Mouse (Mus musculus): ENCODE data around the gene Cadm3. TPM values are rescaled to one million over a fixed set of nuclear protein-coding genes. Genes with fewer than 3 reads are reported as not detected.

Gene Cadm3
- polyA plus RNA-seq, 1 experiment from 2014 or later = 59.8 TPM

Other genes with a start within 250 kb of the Cadm3 start
- gene Olfr1408, start 230.3 kb downstream of the Cadm3 start, polyA plus RNA-seq (2014; fragmentation: Nextera tagmentation; extraction: Ambion mirVana) = not detected in 2 replicates
- not detected in 2 replicates for gene Olfr1406, start 177.1 kb downstream of the Cadm3 start, polyA plus RNA-seq (2014; fragmentation: Nextera tagmentation; extraction: Ambion mirVana)
- gene Olfr218, start 169.9 kb downstream of the Cadm3 start, polyA plus RNA-seq (2014; fragmentation: Nextera tagmentation; extraction: Ambion mirVana) = not detected in 2 replicates
- not detected in 2 replicates for gene Olfr1404, start 155.3 kb downstream of the Cadm3 start, polyA plus RNA-seq (2014; fragmentation: Nextera tagmentation; extraction: Ambion mirVana)
- gene Fcer1a, start 140.5 kb downstream of the Cadm3 start, polyA plus RNA-seq (2014; fragmentation: Nextera tagmentation; extraction: Ambion mirVana) = not detected in 2 replicates
- gene Olfr418, start 101.7 kb downstream of the Cadm3 start, polyA plus RNA-seq (2014; fragmentation: Nextera tagmentation; extraction: Ambion mirVana) = not detected in 2 replicates
- not detected in 2 replicates for gene Mptx2, start 89.9 kb downstream of the Cadm3 start, polyA plus RNA-seq (2014; fragmentation: Nextera tagmentation; extraction: Ambion mirVana)
- gene Ackr1, start 33.9 kb downstream of the Cadm3 start, polyA plus RNA-seq (2014; fragmentation: Nextera tagmentation; extraction: Ambion mirVana) = 10.5 and 12.0 TPM in 2 replicates
- 2.3 and 4.0 TPM in 2 replicates for gene Aim2, start 16.8 kb downstream of the Cadm3 start, polyA plus RNA-seq (2014; fragmentation: Nextera tagmentation; extraction: Ambion mirVana)
- gene Ifi206, start 123.3 kb upstream of the Cadm3 start, polyA plus RNA-seq (2014; fragmentation: Nextera tagmentation; extraction: Ambion mirVana) = 0.08 TPM in 1 of 2 replicates, not detected in the other
- not detected in 2 replicates for gene Ifi214, start 168.3 kb upstream of the Cadm3 start, polyA plus RNA-seq (2014; fragmentation: Nextera tagmentation; extraction: Ambion mirVana)
- gene Ifi213, start 231.6 kb upstream of the Cadm3 start, polyA plus RNA-seq (2014; fragmentation: Nextera tagmentation; extraction: Ambion mirVana) = not detected in 2 replicates